Mouse (Mus musculus) gastrocnemius, postnatal 36 days (tissue): ENCODE results near the gene Atp6v1e1. TPM values are rescaled to one million over a fixed set of nuclear protein-coding genes. Genes with fewer than 3 reads are reported as not detected.
A peak's percentile ranks its signal among the peaks of the same experiment; 100 is the strongest.

ENCODE experiments used
- DNase-seq, 2 experiments: peaks; one replicate each; pipeline ENCODE4 v3.0.0; 2022
- intact Hi-C: fragments of 180-260 bp; cut with DNase I; formaldehyde crosslinking; loops from one replicate; pipeline ENCODE4 v1.15.1; 2025
- microRNA-seq, 2 experiments: library from miRNA; unstranded; fragments of <30 nt; microRNA quantifications; one replicate each; pipeline ENCODE4 v1.2.0; 2021
- total RNA-seq, 2 experiments: library from RNA; stranded (reverse); gene quantifications; 2 replicates each; pipeline ENCODE4 v1.2.3; 2021

The Atp6v1e1 gene
- total RNA-seq, 2 experiments from 2014 or later: 113 to 124 TPM

- intact Hi-C loops: no loop called here
- DNase-seq: no peak
Measured at GRCm38 (mm10) chr6:120773763-120774162, 48.8 kb downstream of the Atp6v1e1 start.

GRCm38 (mm10) chr6:120773149-120773628 is 49.4 kb downstream of the Atp6v1e1 start, which contains the start of gene Slc25a18:
Slc25a18 (plus strand) TSS chr6:120773578.
- DNase-seq: no peak

GRCm38 (mm10) chr6:120772025-120772424 is 50.6 kb downstream of the Atp6v1e1 start:
- peak in 1 of 2 experiments; percentile 23 for DNase-seq
- intact Hi-C loops: no loop called here

More at GRCm38 (mm10) chr6:120773149-120773628, 49.4 kb downstream of the Atp6v1e1 start, which contains the start of gene Slc25a18:
- intact Hi-C loops: no loop called here

GRCm38 (mm10) chr6:120771366-120771765 is 51.2 kb downstream of the Atp6v1e1 start:
- intact Hi-C loops: no loop called here
- DNase-seq: no peak

GRCm38 (mm10) chr6:120769972-120770371 is 52.6 kb downstream of the Atp6v1e1 start:
- intact Hi-C loops: no loop called here
- DNase-seq: no peak

GRCm38 (mm10) chr6:120761151-120761550 is 61.4 kb downstream of the Atp6v1e1 start:
- intact Hi-C loops: no loop called here
- no peak for DNase-seq

- intact Hi-C loops: no loop called here
Measured at GRCm38 (mm10) chr6:120746416-120746815, 76.2 kb downstream of the Atp6v1e1 start.

More at GRCm38 (mm10) chr6:120746416-120746815, 76.2 kb downstream of the Atp6v1e1 start:
- DNase-seq: no peak

Small RNA genes lying within 50 kb of the gene (microRNA-seq; reads per million reads assigned to microRNA genes)
- gene Gm25193: 0 reads per million in 2 experiments

Other genes starting within 250 kb of the Atp6v1e1 start
- 10 to 100 TPM in 1 of 2 experiments, 1 to 10 TPM in 1; 7.8 to 18.8 TPM for gene Cecr2, start 156.4 kb downstream of the Atp6v1e1 start, total RNA-seq
- not detected for gene Slc25a18, start 49.2 kb downstream of the Atp6v1e1 start, total RNA-seq
- 10 to 100 TPM; 59.6 to 67.3 TPM for gene Bcl2l13, start 13.4 kb upstream of the Atp6v1e1 start, total RNA-seq
- under 1 TPM; 0.48 to 0.49 TPM for gene Bid, start 94.1 kb upstream of the Atp6v1e1 start, total RNA-seq